Mouse (Mus musculus) stomach, embryonic 16.5 days (tissue): ENCODE results near the gene Rassf1. TPM values are rescaled to one million over a fixed set of nuclear protein-coding genes. Genes with fewer than 3 reads are reported as not detected.

Experiments
- ATAC-seq: fragments of 200-750 bp; cut with Nextera tagmentation; 2 replicates; pipeline ENCODE4 v1.8.0; 2017; ENCODE audit warnings: moderate number of reproducible peaks, moderate TSS enrichment; ENCODE audit not compliant: insufficient read depth, low FRiP score
- H3K27ac ChIP-seq: fragments of 300-500 bp; sonication (generic); 2 replicates; pipeline ENCODE4 v1.5.1; 2014; ENCODE audit warnings: low read length
- H3K27me3 ChIP-seq: fragments of 300-500 bp; sonication (generic); 2 replicates; pipeline ENCODE4 v1.6.1; 2014; ENCODE audit warnings: low read length, control low read depth, mixed read lengths; ENCODE audit not compliant: control insufficient read depth, insufficient read depth
- H3K36me3 ChIP-seq: fragments of 300-500 bp; sonication (generic); 2 replicates; pipeline ENCODE4 v1.6.1; 2014; ENCODE audit warnings: low read length; ENCODE audit not compliant: control insufficient read depth, insufficient read depth
- H3K4me1 ChIP-seq: fragments of 300-500 bp; sonication (generic); 2 replicates; pipeline ENCODE4 v1.6.1; 2014; ENCODE audit warnings: low read length, control low read depth, mixed read lengths; ENCODE audit not compliant: control insufficient read depth, insufficient read depth
- H3K4me2 ChIP-seq: fragments of 300-500 bp; sonication (generic); 2 replicates; pipeline ENCODE4 v1.6.1; 2014; ENCODE audit warnings: low read depth, low read length, mixed read lengths
- H3K4me3 ChIP-seq: fragments of 300-500 bp; sonication (generic); replicated peaks from 2 replicates; pipeline ENCODE4 v1.5.1; 2014; ENCODE audit warnings: mild to moderate bottlenecking, low read length
- H3K9ac ChIP-seq: fragments of 300-500 bp; sonication (generic); 2 replicates; pipeline ENCODE4 v1.6.1; 2014; ENCODE audit warnings: low read length
- H3K9me3 ChIP-seq: fragments of 300-500 bp; sonication (generic); replicated peaks from 2 replicates; pipeline ENCODE4 v1.6.1; 2016; ENCODE audit warnings: low read length, control low read depth; ENCODE audit not compliant: control insufficient read depth
- WGBS: fragments of 180-500 bp; shearing (Covaris S2); extraction: QIAGEN DNeasy Blood & Tissue Kit; methylation state at CpG from one replicate; pipeline ENCODE4 v1.1.7; 2014; 5-methylcytosine and 5-hydroxymethylcytosine counted together
- polyA plus RNA-seq: library from polyadenylated mRNA; unstranded; fragments of >200 nt; fragmentation: Nextera tagmentation; extraction: Ambion mirVana; gene quantifications from 2 replicates; pipeline ENCODE4 v1.2.1, GENCODE M21; 2015

Gene Rassf1
- 63.8 and 72.2 TPM in 2 replicates for polyA plus RNA-seq

GRCm38 (mm10) chr9:107551117-107551889, at the start of gene Rassf1:
TSS of gene Rassf1 (plus strand) at chr9:107551555.
- H3K36me3 ChIP-seq, result no peaks in the 10 kb centered on the region
- no peaks in the 10 kb centered on the region for H3K27me3 ChIP-seq
- H3K9me3 ChIP-seq, result no peaks in the 10 kb centered on the region
- peak within 1 kb of the TSS; percentile 96 for H3K4me2 ChIP-seq
- H3K4me1 ChIP-seq, result peaks cover 48% of the 10 kb centered on the region
- H3K27ac ChIP-seq, result peak within 1 kb of the TSS; percentile 64
- peak within 1 kb of the TSS; percentile 49 for H3K4me3 ChIP-seq
- under 1% methylated on average over 63 of the region's 63 CpGs for WGBS
- peak within 1 kb of the TSS; percentile 71 for H3K9ac ChIP-seq
- peak; percentile 48 for ATAC-seq

- no peak overlapping the region for H3K4me2 ChIP-seq
- H3K27me3 ChIP-seq, result no peaks in the 10 kb centered on the region
- 84% methylated on average over 12 of the region's 12 CpGs for WGBS
- no peaks in the 10 kb centered on the region for H3K9me3 ChIP-seq
- H3K9ac ChIP-seq, result no peak overlapping the region
- ATAC-seq, result no peak
- no peaks in the 10 kb centered on the region for H3K4me1 ChIP-seq
- H3K4me3 ChIP-seq, result no peak overlapping the region
- H3K36me3 ChIP-seq, result no peaks in the 10 kb centered on the region
- H3K27ac ChIP-seq, result no peak overlapping the region
Observed at GRCm38 (mm10) chr9:107502131-107502846, 49.1 kb upstream of the Rassf1 start.

- Histone ChIP-seq H3K27ac (no peak overlapping the region), H3K27me3 (no peaks in the 10 kb centered on the region), H3K4me3 (no peak overlapping the region), H3K9ac (no peak overlapping the region), H3K9me3 (no peaks in the 10 kb centered on the region), H3K36me3 (no peaks in the 10 kb centered on the region), H3K4me1 (no peaks in the 10 kb centered on the region), H3K4me2 (no peak overlapping the region)
- no peak for ATAC-seq
- WGBS, result 76% methylated on average over 19 of the region's 19 CpGs
Observed at GRCm38 (mm10) chr9:107504662-107505537, 46.5 kb upstream of the Rassf1 start.

DNA sequence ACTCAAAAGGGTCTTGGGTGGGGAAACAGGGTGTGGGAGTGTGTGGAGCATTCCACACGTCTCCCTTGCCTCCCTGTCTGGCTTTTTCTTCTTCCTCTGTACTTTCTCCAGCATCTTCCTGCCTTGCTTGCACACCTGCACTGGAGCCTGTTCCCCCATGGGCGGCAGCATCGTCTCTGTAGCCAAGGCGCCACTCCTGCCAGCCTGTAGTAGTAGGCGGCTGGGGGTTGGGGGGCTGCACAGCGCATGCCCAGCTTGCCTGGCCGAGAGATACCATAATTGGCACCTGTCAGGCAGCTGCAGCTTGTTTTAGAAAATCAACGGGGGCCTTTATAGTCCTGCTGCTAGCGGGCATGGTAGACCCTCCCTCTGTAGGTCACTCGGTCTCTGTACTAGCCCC, 43.1 kb upstream of the Rassf1 start:
- no peak overlapping the region for H3K4me3 ChIP-seq
- no peaks in the 10 kb centered on the region for H3K27me3 ChIP-seq
- WGBS, result 53% methylated on average over 10 of the region's 10 CpGs
- H3K4me1 ChIP-seq, result no peaks in the 10 kb centered on the region
- no peak overlapping the region for H3K4me2 ChIP-seq
- no peak for ATAC-seq
- H3K27ac ChIP-seq, result no peak overlapping the region
- no peaks in the 10 kb centered on the region for H3K36me3 ChIP-seq
- H3K9ac ChIP-seq, result no peak overlapping the region
- H3K9me3 ChIP-seq, result no peaks in the 10 kb centered on the region

DNA sequence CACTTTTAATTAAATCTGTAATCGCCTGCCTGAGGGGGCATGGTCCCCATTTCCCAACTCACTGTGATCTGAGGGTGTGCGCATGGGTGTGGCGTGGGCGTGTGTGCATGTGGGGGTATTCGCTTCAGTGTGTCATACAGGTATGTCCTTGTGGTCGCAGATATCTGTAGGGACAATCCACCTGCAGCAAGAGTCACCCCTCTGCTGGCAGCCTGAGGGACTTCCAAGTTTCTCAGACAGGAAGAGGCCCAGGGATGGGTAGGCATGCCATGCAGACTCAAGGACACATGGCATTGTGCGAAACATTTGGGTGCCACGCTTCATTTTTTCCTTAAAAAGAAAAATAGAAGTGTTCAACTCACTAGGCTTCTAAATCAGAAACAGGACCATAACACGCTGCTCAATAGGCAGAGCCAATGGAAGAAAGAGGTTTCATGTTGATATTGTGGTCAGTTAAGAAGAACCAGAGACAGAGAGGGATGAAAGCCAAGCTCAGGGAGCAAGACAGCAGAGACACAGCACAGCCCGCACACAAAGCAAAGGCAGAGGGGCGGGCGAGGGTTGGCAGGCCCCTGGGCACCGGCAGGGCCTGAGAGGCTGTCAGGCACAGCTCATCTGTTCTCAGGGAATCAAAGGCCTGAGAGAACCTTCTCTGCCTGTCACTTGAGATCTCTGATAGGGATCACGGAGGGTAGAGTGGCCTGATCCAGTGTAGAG, 40.8 kb upstream of the Rassf1 start:
- WGBS, result 77% methylated on average over 14 of the region's 14 CpGs

GRCm38 (mm10) chr9:107511436-107511835, 39.9 kb upstream of the Rassf1 start:
- 59% methylated on average over 8 of the region's 8 CpGs for WGBS
- H3K36me3 ChIP-seq, result no peaks in the 10 kb centered on the region
- no peak for ATAC-seq
- H3K27me3 ChIP-seq, result no peaks in the 10 kb centered on the region
- no peaks in the 10 kb centered on the region for H3K9me3 ChIP-seq
- H3K4me3 ChIP-seq, result no peak overlapping the region
- H3K4me2 ChIP-seq, result no peak overlapping the region
- no peak overlapping the region for H3K27ac ChIP-seq
- no peak overlapping the region for H3K9ac ChIP-seq
- H3K4me1 ChIP-seq, result no peaks in the 10 kb centered on the region

More for the DNA sequence above, 40.8 kb upstream of the Rassf1 start:
- no peak overlapping the region for H3K9ac ChIP-seq
- no peaks in the 10 kb centered on the region for H3K4me1 ChIP-seq
- H3K36me3 ChIP-seq, result no peaks in the 10 kb centered on the region
- H3K27ac ChIP-seq, result no peak overlapping the region
- no peaks in the 10 kb centered on the region for H3K27me3 ChIP-seq
- no peak overlapping the region for H3K4me3 ChIP-seq
- ATAC-seq, result no peak
- no peaks in the 10 kb centered on the region for H3K9me3 ChIP-seq
- H3K4me2 ChIP-seq, result no peak overlapping the region

- Histone ChIP-seq H3K9me3 (no peaks in the 10 kb centered on the region), H3K27me3 (no peaks in the 10 kb centered on the region), H3K4me1 (no peaks in the 10 kb centered on the region), H3K27ac (no peak overlapping the region), H3K9ac (no peak overlapping the region), H3K36me3 (no peaks in the 10 kb centered on the region), H3K4me3 (no peak overlapping the region), H3K4me2 (no peak overlapping the region)
- 76% methylated on average over 16 of the region's 16 CpGs for WGBS
- no peak for ATAC-seq
Observed at GRCm38 (mm10) chr9:107512326-107512725, 39.0 kb upstream of the Rassf1 start.

DNA sequence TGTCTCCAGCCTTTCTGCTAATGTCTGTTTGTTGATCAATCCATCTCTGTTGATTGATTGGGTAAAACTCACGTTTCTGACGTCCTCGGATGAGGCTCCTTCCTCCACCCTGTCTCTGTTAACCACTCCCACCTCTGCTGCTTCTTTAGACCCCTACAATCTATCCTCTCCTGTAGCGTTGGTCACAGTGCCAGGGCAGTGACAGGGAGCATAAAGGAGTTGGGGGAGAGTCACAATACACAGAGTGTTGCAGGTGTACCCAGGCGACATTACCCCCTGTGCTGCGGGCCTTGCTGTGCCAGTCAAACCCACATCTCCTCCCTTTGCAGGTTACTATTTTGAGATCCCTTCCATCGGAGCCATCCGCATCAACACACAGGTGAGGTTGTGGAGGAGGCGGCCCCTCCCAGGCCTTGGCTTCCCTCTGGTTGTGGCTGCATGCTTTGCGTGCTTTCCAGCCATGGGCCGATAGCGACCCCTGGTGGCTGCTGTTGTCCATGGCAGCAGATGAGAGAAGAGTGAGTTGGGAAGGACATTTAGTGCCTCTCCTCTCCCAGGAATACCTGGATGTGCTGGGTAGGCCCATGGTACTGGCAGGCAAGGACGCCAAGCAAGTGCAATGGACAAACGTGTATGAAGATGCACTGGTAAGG, 36.9 kb upstream of the Rassf1 start:
- no peaks in the 10 kb centered on the region for H3K9me3 ChIP-seq
- ATAC-seq, result peak; percentile 47; the same call in 1 of the 2 replicates
- no peaks in the 10 kb centered on the region for H3K27me3 ChIP-seq
- H3K4me1 ChIP-seq, result no peaks in the 10 kb centered on the region
- H3K4me2 ChIP-seq, result no peak overlapping the region
- H3K4me3 ChIP-seq, result no peak overlapping the region
- H3K36me3 ChIP-seq, result no peaks in the 10 kb centered on the region
- no peak overlapping the region for H3K9ac ChIP-seq
- 15% methylated on average over 14 of the region's 14 CpGs for WGBS
- H3K27ac ChIP-seq, result no peak overlapping the region
